Mouse (Mus musculus) embryo, embryonic 10 days (tissue): Measurements from ENCODE around the gene Abhd4.

Source experiments
- DNase-seq: peaks from one replicate; pipeline ENCODE4 v3.0.0-alpha.2; 2015; ENCODE audit warnings: low spot score

The Abhd4 gene

DNA sequence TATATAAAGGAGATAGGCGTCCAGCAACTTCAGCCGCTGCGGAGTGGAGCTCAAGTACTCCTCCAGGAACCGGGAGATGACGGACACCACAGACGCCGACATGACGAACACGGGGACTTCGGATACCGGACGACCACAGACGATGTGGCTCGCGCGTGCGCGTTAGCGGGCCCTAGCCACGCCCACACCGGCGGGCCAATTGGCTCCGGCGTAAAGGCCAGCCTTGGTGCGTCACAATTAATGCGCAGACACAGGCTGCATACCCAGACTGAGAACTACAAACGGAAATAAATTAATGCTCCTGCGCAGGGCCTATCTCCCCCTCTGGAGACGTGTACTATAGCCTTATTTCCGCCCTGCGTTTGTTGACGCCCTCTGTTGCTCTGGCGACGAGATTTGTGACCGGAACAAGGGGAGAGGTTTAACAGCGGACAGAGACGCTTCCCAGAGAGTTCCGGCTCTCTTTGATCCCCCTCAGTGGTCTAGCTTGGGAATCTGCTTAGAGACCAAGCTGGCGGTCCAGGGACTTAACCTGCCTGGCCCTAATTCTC is at the start of gene Abhd4, which contains the start of gene Dad1:
Gene Abhd4 (plus strand): TSS at position 448 of the 551 bp plus-strand sequence.
Gene Dad1 (minus strand): TSS at position 364 of the 551 bp plus-strand sequence.
- peak; percentile 99 for DNase-seq

GRCm38 (mm10) chr14:54204311-54204710 is 49.7 kb upstream of the Abhd4 start:
- DNase-seq: no peak

DNA sequence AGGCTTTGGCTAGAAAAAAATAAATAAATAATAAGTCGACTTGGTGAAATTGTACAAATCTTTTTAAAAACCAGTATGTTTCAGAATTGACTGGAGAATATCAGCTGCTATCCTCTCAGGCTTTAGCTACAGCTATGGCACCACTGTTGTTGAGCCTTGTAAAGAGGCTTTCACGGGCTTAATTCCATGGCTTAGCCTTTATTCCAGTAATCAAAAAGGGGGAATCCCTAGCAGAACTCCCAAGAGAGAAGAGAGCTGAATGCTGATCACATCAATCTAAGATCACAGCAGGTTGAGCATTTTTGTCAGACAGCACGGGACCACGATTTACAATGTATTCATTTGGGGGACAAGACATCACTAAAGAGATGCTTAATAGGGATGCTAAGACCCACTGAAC is 49.2 kb upstream of the Abhd4 start:
- no peak for DNase-seq

- DNase-seq: peak; percentile 30
Observed at GRCm38 (mm10) chr14:54205904-54206303, 48.1 kb upstream of the Abhd4 start.

DNA sequence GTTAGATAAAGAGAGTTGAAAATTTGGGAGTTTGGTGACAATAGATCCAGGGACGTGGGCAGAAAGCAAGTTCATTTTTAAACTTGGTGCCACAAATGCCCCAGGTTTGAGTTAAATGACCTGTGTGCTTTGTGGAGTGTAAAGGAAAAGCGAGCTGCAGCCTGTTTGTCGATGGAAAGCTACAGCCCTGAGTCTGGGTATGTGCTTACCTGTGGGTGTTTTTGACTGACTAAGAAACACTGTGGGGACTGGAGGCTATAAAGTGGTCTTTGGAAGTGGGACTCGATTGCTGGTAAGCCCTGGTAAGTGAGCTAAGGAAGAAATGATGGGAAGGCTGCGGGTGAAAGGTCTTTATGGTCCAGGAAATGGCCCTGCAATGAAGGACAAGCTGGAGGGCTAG is 47.7 kb upstream of the Abhd4 start:
- no peak for DNase-seq

DNA sequence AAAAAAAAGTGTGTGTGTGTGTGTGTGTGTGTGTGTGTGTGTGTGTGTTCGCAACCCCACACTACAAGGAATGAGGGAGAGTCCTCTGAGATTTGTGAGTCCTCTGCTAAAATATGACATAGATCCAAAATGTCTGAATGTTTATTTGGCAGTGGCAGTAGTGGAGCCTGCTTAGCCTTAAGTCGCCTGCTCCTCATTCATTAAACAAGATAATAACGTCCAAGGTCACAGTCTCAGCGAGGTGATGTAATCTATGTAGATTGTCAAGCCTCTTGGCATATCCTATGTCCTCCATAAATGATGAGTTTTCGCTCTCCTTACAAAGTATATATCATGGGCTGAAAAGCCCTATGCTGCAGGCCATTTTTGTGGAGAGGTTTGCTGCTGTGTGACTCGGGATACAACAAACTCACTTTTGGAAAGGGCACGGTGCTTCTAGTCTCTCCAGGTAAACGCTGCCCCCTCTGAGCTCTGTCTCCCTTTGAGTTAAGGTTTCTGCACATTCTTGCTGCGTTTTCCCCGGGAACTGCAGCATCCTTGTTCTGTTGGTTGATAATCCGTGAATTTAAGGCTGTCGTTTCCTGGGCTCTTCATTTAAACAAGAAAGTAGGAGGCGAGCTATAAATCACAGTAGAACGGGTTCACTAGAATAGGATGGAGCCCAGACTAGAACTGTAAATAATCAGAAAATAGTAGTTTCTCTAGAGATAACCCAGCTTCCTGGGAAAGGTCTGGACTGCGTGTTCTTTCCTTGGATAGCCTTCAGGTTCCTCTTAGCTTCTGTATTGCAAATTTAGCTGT is 47.0 kb upstream of the Abhd4 start:
- no peak for DNase-seq

DNA sequence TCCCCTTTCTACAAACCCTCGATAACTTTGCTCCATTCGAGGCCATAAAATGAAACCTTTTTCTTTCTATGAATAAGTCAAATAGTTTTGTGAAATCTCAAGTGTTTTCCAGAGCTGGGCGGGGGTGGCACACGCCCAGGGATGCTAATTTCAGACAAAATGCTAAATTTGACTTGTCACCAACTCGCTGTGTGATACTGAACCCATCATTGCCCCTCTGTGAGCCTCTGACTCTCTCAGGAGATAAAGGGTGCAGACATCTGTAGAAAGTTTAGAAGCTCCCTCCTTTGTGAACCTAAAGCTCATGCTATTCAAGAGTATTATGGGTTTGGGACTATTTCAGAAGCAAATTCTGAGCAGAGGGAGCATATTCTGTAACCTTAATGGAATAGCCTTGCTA is 46.1 kb upstream of the Abhd4 start:
- no peak for DNase-seq

DNA sequence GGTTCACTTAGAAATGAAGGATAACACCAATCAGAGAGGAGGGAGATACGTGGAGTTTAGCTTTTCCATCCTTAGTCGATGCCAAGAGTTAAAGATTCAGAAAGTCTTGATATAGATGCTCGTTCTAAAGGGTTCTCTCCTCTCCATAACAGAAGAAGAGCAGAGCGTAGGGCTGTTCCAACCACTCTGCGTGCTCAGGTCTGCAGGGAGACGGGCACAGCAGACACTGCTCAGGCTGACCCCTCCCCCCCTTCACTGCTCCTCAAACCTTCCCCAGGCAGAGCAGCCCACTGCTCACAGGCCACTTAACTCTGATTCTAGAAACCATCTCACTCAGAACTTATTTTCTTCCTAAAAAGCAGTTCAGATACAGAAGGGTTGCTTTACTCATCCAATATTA is 45.2 kb upstream of the Abhd4 start:
- DNase-seq: no peak

DNA sequence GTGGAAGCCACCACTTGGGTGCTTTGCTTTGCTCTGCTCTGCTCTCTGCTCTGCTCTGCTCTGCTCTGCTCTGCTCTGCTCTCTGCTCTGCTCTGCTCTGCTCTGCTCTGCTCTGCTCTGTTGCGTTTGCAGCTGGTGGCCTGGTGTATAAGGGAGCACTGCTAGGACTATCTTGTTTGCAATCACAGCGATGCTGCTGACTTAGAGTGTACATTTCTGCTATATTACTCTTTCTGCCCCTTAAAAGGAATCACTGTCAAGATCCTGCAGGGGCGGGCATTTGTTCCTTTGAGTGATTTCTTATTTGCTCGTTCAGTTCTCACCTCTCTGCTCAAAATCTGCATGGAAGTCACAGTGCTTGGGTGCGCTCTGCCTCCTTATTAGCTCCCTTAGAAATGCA is 44.1 kb upstream of the Abhd4 start:
- DNase-seq: no peak

DNA sequence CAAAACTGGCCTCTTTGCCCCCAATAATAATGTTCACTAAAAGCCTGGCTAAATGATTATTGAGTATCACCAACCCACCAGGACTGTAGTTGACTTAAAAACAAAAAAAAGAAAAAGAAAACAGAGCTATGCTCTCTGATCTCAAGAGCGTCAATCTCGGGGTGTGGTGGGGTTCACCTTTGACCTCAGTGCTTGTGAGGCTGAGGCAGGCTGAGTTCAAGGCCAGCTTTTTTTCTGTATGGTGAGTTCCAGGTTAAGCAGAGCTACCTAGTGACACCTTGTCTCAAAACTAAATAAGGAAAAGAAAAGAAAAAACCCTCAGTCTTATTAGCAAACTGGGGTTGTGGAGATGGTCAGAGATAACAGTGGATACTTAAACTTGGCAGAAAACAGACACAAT is 43.6 kb upstream of the Abhd4 start:
- DNase-seq: no peak

DNA sequence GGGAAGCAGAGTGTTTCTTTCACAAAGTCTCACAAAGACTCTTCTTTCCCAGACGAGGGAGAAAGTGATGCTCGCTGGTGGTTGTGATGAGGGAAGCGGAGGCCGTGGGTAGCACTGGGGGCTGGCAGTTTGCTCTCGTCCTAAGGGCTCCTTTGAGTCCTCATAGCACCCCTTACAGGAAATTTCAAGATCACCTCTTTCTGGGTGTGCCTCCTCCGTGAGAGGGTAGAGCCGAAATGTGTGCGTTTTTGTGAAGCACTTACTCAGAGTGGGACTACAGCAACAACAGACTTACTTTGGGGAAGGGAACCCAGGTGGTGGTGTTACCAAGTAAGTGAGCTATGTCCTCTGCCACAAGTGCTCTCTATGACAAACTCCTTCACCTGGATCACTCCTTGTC is 42.8 kb upstream of the Abhd4 start:
- DNase-seq: no peak

GRCm38 (mm10) chr14:54211755-54212154 is 42.2 kb upstream of the Abhd4 start:
- DNase-seq: no peak

- DNase-seq: no peak
Observed at GRCm38 (mm10) chr14:54213734-54214133, 40.3 kb upstream of the Abhd4 start.

DNA sequence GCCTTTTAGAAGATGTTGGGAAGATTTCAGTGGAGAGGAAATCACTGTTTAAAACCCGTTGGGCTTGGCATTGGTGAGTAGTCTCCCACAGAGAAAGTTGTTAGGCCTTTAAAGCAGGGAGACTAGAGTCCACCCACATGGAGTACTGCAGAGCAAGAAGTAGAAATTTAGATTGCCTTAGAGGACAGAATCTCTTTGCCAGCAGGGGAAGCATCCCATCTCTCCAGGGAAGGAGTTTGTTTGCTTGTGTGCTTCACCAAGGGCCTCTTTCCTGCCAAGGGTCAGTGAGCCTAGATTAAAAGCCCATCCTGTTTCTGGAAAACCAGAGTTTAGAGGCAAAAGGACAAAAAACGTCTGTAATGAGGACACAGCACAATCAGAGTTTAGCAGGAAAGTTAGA is 39.5 kb upstream of the Abhd4 start:
- no peak for DNase-seq

- no peak for DNase-seq
Observed at GRCm38 (mm10) chr14:54214901-54215300, 39.1 kb upstream of the Abhd4 start.

GRCm38 (mm10) chr14:54216126-54216525 is 37.9 kb upstream of the Abhd4 start:
- DNase-seq: no peak

GRCm38 (mm10) chr14:54218233-54218632 is 35.8 kb upstream of the Abhd4 start:
- DNase-seq: no peak

DNA sequence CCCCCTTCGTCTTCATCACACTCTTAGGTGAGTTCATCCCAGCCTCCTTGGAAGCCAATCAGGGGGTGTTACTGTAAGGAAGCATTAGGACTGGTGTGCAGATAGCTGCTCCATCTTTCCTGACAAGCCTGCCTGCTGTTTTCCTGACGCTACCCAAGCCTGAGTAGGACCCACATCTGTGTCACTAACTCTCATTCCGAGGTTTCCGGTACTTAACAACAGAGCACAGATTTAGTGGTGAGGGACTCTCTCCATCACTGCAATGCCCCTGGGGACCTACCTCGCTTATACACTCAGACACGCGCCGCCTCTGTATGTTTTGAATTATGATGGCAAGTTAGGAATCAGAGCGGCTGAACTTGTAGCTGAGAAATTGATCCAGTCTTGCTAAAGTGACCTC is 35.3 kb upstream of the Abhd4 start:
- no peak for DNase-seq

DNA sequence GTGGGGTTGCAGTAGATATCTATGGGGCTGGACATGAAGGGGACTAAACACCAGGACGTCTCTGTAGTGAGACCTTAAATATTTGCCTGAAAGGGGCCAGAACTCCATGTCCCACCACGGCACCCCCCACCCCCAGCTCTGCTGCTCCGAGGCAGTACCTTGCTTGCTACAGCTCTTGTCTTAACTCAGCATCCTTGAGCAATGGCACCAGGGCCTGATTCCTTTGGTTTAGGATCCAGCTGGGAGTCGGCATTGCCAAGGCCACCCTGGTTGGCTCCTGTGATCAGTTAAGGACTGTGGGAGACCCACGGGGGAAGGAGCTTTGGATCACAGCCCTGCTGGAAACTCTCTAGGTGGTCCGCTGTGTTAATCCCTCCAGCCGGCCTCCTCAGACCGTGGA is 34.7 kb upstream of the Abhd4 start:
- no peak for DNase-seq

DNA sequence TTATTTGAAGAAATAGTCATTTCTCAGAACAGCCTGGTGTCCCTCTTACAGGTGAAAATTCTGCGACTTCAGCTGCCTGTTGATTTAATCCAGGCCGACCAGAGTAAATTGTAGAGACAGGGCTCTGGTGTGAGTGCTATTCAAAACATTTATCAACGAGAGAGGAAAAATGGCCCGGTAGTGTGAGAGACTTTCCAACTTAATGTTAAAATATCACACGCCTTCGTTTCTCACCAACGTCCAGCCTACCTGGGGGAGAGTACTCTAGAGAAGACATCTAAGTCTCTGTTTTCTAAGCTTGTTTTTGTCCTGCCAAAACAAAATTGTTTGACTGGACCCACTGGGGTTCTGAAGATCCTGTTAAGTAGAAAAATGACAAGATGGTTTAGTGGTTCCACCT is 34.1 kb upstream of the Abhd4 start:
- DNase-seq: no peak

DNA sequence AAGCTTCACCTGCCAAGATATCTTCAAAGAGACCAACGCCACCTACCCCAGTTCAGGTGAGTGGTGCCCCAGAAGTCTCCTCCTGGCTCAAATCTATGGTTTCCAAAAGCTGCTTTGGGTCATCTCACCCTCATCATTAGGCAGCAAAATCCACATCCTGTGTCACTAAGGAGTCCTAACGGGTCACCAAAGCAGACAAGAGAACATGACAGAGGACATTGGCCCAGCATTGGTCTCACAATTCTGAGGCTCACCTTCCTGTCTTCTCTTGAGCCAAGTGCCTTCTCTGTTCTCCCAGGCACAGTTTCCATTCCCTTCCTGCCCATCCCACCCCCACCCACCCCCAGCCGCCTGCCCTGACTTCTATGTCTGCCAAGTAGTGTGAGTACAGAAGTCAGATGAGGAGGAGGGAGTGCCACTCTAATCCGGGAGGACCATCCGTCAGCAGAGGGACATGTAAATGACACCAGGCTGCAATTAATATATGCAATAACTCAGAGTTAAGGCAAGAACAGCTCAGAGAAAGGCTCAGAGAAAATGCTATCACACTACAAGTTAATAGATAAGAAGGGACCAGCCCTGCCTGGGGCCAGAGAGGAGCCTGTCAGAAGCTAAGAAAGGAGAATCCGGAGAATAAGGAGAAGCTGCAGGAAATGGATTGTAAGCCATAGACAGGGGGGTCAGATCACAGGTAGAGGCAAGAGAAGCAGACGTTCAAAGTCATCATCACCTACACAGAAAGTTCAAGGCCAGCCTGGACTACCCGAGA is 33.1 kb upstream of the Abhd4 start:
- no peak for DNase-seq

DNA sequence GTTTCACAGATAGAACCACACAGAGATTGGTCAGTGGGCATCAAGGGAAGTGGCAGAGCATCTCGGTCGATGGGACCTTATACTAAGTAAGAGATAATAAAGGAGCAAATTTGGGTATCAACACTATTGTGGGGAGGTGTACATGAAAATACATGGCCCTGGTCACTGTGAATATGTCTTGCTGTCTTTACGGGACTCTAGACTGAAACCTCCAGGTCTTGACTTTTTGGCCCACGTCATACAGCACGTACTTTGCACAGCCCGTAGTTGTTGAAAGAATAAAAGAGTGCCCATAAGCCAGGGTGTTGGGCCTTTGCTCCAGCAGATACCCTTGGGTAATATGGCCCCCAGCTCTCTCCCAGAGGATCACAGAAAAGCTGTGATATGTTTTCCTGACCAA is 32.3 kb upstream of the Abhd4 start:
- no peak for DNase-seq

GRCm38 (mm10) chr14:54222289-54222727 is 31.7 kb upstream of the Abhd4 start:
- DNase-seq: no peak
